Mouse (Mus musculus): ENCODE data around the gene Dohh.

Gene Dohh

DNA sequence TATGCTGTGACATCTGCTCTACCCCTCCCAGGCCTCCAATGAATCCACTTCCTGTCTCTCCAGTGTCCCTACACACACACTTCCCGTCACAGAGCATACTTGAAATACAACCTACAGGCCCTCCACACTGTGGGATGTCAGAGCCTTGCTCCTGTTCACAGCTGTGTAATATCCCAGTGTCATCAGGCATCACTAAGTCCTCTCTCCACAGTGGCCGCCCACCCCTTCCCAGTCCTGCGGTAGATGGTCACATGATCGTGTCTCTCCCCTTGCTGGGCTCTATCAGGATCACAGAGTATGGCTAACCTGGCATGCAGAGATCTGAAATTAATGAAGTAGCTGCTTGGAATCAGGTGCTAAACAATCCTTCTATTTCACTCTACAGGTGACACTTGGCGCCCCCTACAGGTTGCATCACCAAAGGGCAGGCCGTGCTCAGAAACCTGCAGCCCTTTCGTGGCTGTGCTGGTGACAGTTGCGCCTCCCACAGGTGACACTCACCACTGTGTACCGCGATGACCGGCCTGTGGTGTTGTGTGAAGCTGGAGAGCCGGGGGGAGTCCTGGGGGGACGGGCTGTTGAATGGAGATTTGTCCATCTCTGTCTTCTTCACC is 21.5 kb downstream of the Dohh start:
- peak; percentile 85 to 86 for DNase-seq

DNA sequence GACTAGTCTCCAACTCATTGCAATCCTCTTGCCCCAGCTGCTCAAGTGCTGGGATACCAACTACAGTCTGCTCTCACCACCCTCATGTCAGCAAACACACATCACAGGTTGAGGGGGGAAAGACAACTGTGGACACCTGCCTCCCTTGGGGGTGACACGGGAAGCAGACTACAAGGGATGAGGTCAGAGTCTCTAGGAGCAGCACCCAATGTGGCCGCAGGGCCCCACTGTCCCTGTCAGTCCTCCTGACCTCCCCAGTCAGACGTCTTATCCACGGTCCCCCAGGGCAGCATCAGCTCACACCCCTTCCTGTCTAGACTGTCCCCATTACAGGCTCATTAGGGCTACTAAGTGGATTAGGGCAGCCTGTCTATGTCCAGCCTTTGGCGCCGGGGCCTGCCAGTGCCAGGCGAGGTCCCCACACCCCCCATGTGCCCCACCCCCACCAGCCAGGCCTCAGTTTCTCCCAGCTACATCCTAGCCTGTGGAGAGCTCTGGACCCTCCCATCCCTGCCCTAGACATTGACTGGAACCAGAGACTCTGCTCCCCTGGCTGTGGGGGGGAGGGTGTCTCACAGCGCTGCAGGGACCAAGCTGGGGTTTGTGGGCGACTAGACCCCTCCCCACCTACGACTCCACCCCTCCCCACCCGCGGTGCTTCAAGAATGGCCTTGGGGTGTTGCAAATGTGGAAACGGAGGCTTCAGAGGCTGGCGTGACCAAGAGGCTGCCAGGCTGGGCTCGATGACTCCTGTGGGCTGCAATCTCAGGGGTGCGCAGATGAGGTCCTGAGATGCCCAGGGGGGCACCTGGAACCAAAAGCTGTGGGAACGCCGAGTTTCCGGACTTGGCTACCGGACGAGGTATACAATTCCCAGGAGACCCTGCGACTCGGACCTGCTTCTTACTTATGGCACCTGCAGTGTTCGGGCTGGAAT is 22.5 kb downstream of the Dohh start:
- DNase-seq = no peak

DNA sequence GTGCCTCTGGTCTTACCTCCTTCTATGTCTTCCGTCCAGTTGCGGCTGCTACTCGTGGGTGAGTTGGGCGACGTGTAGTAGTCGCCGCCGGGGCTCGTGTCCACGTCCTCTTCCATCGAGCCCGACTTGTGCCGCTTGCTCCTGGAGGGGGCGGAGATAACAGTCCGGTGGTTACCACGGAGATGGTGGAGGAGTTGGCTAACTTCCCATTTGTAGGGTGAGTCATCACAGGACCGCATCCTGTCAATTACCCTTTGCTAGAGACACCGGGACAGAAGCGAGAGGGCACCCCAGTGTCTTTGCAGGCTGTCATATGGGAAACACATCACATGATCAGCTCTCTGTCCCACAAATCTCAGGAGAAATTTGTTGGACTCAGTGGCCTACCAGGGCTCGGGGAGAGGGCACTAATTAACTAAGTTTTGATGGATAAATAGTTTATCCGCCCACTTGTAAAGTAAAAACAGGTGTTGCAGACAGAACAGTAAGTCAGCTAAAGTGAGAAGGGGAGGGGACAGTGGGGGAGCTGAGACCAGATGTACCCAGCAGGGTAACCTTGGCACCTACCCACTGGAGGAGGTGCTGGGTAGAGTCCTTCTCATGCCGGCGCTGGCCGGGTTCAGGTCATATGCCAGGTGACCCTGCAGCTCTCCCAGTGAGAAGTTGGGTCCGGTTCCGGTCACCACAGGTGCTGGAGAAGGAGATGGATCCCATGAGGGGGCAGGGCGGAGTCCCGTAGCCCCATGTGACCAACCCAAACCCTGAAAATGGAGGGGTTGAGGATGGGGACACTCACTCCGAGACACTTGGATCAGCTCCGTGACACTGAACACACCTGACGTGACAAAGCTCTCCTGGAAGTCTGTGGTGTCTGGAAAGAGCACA is 23.6 kb downstream of the Dohh start:
- DNase-seq = peak; percentile 72 to 76

DNA sequence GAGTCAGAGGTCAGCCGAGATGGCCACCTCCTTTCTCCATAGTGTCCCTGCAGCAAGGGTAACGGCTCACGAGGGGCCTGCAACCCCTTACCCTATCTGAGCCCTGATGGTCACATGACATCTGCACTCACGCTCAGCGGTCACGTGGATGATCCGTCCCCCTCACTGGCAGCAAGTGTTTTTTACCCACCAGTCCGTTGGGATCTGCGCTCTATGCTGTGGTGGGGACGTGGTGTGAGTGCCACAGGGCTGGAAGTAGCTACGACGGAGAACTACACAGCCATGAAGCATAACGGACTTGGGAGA is 24.1 kb downstream of the Dohh start:
- no peak for DNase-seq

DNA sequence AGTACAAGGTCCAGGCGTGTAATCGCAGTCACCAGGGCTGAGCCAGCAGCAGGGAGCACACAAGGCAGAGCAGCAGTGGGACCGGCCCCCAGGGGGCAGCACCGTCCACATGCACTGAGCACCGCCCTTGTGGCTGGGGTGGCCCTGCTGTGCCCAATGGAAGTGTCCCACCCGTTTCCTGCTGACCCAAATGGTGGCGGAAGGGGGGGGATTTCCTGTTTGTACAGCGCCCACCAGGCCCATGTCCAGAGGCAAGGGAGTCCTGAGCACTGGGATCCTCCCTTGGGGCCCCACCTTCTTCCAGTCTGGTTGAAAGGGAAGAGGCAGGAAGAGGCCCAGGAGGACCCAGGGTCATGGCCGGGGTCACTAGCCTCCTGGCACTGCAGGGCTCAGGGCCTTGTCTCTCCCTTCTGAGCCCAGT is 24.7 kb downstream of the Dohh start:
- peak; percentile 82 to 84 for DNase-seq

DNA sequence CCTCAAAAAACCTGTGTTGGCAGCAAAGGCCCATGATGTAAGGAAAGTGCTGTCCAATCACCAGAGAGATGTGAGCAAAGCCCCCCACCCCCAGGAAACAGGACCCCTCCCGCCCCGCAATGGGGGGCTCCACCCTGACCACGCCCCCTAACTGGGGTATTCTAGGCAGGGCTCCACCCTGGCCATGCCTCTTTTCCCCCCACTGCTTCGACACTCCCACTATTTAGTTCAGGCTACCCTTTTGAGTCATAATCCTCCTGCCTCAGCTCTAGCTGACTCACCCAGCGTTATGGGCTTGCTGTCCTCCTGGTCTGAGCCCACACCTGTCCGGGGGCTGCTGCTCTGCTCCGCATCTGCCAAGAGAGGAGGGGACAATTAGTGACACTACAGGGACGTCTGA is 25.1 kb downstream of the Dohh start:
- no peak for DNase-seq

DNA sequence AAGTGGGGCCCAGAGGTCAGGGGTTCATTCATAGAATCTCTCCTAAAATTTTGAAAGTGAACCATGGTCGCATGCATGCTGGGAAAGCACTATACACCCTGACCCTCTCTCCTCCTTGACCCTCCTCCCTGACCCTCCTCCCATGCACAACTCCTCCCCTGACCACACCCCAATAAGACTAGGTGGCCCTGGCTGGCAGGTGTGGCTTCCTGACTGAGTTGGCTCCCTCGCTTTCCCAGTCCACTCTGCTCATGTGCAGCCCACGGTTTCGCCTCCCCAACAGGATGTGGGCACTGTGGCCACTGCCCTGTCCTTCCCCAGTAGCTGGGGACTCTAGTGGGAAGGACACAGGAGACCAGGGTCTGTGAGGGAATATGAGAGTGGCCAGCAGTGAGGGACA is 26.1 kb downstream of the Dohh start:
- no peak for DNase-seq

DNA sequence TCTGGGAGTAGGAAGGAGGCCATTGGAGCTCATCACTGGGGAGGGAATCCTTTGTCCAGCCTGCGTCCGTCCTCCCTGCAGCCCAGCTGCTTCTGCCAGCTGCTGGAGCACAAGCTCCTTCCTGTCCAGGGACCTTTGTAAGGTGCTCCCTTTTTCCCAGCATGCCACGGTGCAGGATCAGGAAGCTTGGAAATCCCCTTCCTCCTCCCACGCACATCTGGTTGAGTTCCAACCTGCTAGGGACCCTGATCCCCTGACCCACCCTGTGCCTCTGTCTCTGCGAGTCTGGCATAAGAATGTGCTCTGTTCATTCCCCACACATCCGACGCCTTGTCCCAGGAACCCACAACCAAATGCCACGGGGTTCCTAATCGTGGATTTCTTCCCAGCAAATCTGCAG is 26.8 kb downstream of the Dohh start:
- no peak for DNase-seq

DNA sequence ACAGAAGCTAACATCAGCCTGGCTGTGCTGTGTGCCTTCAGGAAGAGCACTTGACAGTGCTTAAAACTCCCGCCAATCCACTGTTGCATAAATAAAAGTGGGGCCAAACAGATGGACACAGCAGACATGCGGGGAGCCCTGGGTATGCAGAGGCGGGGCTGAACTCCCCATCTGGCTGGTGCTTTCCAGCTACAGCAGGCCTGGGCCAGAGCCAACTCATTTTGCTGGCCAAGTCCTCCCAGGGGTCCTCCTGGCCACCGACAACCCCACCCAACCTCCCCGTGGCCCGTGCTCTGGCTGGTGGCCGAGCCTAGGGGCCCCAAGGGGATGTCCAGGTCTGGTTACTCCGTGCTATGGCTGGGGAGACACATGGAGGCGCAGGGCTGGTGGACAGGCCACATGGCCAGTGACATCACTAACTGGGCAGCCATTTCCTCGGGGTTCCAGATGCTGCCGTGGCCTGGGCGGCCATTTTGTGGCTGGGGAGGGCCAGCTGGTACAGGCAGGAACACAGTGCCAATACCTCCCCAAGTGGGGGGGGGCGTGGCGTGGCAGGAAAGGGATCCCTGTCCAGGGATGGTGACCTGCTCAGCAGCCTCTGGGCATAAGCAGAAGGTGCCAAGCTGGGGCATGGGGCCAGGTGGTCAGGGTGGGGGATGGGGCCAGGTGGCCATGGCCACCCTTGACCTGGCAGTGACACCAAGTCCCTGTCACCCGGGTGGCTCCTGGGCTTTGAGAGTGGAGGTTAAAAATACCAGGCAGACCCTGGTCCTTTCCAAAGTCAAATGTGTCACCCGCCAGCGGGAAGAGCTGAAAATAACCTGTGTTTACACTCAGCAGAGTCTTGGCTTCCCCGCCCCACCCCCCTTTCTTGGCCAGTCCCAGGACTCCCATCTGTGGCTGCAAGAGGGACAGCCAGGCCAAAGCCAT is 27.5 kb downstream of the Dohh start:
- no peak for DNase-seq

DNA sequence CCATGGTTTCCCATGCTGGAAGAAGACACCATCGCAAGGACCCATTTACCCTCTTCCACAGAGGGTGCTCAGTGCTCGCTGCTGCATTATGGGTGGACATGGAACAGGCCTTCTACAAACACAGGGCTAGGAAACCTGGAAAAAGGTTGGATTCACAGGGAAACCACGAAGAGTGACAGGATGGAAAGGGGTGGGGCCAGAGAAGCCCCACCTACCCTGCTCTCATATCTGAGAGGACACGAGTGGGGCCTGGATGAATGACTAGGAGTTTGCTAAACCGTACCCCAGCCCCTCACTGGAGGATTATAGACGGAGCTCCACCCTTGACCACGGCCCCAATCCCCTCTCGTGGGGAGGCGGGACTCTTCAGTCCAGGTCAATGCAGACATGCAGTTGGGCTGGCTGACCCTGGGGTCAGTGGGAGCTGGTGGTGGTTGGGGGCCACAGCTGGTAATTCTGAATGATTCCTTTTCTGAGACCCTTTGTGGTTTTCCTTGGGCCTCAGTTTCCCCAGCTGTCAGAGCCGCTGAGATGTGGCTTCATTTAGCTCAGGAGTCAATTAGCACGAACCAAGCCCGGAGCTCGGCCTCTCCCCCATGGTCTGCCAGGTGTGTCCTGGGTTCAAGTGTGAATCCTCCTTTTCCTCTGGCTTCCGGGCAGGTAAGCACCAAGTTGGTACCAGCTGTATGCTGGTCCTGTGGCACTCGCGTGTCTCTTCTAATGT is 28.5 kb downstream of the Dohh start:
- no peak for DNase-seq

DNA sequence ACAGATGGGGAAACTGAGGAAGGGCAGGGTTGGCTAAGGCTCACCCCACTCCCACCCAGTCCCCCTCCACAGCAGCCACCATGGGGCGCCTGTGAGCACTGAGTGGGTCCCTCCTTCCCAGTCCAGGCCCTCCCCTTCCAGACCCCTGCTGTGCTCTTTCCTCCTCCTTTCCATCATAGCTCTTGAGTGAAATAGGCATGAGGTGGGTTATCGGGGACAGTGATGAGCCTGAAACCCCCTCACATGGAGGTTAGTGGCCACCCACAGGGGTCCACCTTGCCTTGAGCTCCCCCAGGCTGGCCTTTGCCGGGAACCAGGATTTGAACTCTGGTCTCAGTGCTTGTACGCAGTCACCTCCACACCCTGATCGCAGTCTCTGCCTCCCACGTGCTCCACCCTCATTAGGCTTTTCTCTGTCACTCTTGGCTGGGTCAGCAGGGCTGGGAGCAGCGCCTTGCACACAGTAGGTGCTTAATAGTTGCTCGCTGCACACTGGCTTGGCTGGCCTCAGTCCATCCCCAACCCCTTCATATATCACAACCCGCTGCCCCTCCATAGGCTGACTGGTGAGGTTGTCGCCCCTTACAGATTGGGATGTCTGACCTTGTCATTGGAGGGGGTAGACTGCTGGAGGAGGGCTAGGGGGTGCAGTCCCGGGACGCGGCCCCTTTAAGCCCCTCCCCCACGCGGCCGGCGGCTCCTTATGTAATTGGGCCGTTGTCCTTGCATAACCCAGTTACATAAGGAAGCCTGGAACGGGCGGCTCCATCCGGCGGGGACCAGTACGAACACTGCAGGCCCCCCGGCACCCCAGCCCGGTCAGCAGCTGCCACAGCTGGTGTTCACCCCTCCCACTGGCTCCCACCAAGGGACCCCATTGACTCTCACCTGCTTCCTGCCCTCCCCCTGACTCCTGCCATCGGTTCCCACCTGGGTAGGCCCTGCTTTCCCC is 29.4 kb downstream of the Dohh start:
- no peak for DNase-seq

DNA sequence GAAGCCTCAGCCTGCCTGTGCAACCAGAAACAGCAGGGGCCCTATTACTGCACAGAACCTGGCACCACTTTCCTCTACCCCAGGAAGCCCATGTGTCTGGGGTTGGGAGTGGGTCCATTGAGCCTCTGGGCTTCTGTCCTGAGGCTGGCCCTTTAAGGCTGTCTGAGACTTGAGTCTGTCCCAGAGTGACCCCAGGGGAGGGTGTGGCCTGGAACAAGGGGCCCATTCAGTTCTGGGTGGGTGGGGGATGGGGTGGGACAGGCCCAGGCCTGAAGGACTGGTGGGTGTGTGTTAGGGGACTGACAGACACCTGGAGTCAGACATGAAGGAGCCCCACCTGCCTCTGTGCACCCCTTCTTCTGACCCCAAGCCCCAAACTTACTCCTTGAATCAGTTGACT is 30.5 kb downstream of the Dohh start:
- DNase-seq = no peak

DNA sequence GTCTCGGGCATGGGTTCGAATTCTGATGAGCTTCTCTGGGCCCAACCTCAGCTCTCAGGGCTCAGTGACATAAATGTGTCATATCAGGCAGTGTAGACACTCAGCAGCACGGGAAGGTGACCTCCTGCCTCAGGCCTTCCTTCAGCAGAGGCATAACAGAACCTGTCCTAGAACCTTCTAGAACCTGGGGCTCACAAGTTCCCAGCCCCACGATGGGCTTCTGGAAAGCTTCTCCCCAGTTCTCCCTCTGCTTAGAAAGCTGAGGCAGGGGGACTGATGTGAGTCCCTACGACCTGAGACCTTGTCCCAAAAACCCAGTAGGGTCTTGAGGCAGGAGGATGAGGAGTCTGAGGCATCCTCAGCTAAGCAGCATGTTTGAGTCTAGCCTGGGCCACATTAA is 30.9 kb downstream of the Dohh start:
- no peak for DNase-seq

DNA sequence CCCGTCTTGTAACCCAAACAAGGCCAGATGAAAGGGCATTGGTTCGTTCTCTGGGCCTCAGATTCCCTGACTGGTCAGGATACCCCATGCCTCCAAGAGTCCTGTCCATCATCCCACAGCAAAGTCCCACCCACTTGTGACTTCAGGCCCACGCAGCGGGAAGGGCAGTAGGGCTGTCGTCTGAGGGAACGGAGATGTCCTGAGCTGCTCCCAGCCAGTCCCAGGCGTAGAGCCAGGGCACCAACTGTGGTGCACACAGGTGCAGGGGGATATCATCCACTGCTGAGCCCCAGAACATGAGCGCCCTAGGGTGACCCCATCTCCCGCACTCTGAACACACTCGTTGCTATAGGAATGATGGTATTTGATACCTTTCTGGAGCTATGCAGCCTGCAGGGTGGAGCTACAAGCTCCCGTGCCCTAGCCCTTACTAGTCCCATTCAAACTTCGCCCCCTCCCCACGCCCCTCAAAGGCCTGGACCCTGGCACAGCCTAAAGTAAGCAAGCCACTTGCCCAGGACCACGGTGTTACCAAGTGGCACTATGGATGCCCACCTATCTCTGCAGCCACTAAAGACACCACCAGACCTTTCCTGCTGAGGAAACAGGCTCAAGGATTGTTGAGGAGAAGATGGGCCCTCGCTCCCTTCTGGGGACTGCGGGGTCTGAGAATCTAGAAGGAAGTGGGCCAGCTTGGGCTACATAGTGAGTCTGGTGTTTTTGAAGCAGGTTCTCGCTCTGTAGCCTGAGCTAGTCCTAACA is 31.5 kb downstream of the Dohh start:
- DNase-seq = no peak

DNA sequence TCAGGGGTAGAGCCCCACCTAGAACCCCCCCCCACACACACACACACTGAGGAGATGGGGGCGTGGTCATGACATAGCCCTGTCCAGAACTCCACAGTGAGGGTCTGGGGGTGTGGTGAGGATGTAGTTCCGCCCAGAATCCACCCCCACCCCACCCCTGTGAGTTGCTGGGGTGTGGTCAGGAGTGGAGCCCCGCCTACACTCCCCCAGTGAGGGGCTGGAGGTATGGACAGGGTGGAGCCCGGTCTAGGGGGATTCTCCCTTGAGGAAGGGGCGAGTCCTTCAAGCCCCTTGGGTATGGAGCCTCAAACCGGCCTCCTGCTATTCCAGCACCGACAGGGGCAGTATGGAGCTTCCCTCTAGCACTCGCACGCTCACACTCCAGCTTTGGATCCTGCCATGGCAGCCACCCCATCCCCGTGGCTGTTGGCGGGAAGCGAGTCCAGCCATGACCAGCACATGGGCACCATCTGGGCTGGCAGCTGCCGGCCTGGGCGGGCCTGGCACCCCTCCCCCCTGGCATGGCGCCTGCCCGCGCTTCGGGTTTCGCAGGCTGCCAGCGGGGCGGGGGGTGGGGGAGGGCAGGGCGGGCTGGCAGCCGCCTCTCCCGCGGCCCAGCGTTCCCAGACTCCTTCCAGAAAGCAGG is 32.5 kb downstream of the Dohh start:
- no peak for DNase-seq

DNA sequence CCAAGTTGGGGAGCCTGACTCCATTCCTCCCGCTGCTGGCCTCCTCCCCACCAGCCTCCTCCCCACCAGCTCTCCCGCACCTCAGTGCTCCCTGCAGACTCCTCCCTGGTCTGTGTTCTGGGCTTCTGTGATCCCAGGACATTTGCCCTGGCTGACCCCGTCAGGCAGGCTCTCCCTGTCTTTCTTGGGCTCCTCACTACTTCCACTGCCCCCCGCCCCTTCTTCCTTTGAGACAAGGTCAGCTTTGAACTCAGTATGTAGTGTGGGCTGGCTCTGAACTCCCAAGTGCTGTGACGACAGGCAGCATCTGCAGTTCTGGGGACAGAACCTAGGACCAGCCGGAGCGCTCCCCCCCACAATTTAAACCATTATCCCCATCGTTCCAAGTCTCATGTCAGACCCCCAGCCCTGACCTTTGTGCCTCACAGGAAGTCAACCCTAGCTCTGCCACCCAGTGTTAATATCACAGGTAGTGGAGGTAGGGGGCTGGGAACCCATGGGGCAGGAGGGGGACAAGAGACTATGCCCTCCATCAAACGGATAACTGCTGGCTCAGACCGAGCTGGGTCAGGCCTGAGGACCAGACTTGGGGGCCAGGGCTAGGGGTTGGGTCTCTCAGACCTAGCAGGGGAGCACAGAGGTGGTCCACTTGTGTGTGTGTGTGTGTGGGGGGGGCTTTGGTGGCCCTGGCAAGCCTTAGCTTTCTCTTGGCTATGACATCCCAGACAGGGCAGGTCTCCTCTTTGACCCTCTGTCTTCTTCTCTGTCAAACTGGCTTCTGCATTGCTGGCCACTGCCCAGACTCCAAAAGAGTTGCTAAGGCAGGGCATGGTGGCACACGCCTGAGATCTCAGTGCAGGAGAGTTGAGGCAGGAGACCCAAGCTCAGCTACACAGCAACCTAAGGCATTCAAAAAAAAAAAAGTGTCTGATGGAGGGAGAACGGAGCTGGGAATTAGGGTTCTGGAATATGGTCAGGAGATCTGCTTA is 33.3 kb downstream of the Dohh start:
- no peak for DNase-seq

DNA sequence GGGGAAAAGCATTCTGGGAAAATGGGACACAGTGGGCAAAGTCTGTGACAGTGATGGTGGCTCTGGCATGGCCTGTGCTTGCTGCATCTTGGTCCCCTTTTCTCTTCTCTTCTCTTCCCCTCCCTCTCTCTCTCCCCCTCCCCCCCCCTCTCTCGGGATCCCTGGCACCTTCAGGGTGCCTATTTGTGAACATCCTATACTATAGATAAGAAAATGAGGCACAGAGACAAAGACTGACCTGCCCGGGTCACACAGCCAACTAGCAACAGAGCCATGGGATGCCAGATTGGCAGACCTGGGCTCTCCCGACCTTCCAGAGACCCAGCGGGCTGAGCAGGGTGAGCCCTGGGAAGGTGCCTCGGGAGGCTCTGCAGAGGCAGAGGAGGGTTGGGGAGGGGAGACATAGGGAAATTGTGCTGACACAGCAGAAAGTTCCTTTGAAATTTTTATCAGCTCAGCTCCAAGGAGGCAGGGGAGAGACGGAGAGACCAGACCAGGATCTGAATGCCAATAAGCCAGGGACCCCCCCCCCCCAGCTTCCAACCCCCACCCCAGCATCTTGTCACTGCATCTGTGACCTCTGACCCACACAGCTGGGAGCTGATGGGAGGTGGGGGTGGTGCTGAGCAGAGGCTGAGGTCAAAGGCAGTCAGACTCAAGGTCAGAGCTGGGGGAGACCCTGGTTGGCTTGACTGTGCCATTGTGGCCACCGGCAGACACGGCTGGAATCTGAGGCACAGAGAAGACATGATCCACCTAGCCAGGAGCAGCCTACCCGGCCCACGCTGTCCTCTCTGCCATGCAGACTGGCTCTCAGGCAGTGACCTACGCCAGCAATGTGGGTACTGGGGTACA is 34.2 kb downstream of the Dohh start:
- no peak for DNase-seq

All from B cell, adult 2 months (primary cell).